Mouse (Mus musculus) ES-E14 (cell line): Measurements from ENCODE around the gene Cd4.

ENCODE experiments used
- CHD2 ChIP-seq: IDR thresholded peaks from 2 replicates; pipeline ENCODE4 v1.6.1; 2014; ENCODE audit warnings: mild to moderate bottlenecking, low read depth, low read length, inconsistent platforms
- MAFK ChIP-seq: IDR thresholded peaks from 2 replicates; pipeline ENCODE4 v1.6.1; 2014; ENCODE audit warnings: mild to moderate bottlenecking, low read depth, low read length, inconsistent platforms; ENCODE audit not compliant: insufficient read depth
- ZC3H11A ChIP-seq: IDR thresholded peaks from 2 replicates; pipeline ENCODE4 v1.6.1; 2012; ENCODE audit warnings: low read depth, mild to moderate bottlenecking, inconsistent platforms, low read length, borderline replicate concordance
- ZNF384 ChIP-seq: IDR thresholded peaks from 2 replicates; pipeline ENCODE4 v1.6.1; 2012; ENCODE audit warnings: low read depth, low read length, inconsistent platforms

GRCm38 (mm10) chr6:124828101-124828592 lies 59.9 kb downstream of the Cd4 start:
- TF ChIP-seq CHD2 (no peak), MAFK (no peak), ZC3H11A (no peak), ZNF384 (no peak)
